Mouse (Mus musculus) thymus, adult 2 months (tissue): Measurements from ENCODE around the gene Gm5741. TPM values are rescaled to one million over a fixed set of nuclear protein-coding genes. Genes with fewer than 3 reads are reported as not detected.
"Not testable (repeated sequence)": the region's sequence is repeated elsewhere in the genome, so short reads cannot be mapped to it uniquely, and the experiment has no call there.

Source experiments
- DNase-seq: peaks from one replicate; pipeline ENCODE4 v3.0.0; 2021
- H3K27ac ChIP-seq: fragments of 200-500 bp; 2 replicates; pipeline ENCODE4 v1.5.1; 2012; ENCODE audit warnings: low read length, control low read depth; ENCODE audit not compliant: control insufficient read depth, insufficient read depth
- H3K27me3 ChIP-seq: fragments of 200-500 bp; 2 replicates; pipeline ENCODE4 v1.6.1; 2012; ENCODE audit warnings: mild to moderate bottlenecking, low read length, moderate library complexity, mixed read lengths; ENCODE audit not compliant: control insufficient read depth, insufficient read depth
- H3K36me3 ChIP-seq: fragments of 200-500 bp; 2 replicates; pipeline ENCODE4 v1.6.1; 2012; ENCODE audit warnings: mild to moderate bottlenecking, low read length, moderate library complexity; ENCODE audit not compliant: control insufficient read depth, insufficient read depth
- H3K4me1 ChIP-seq: fragments of 200-500 bp; replicated peaks from 2 replicates; pipeline ENCODE4 v1.6.1; 2012; ENCODE audit warnings: low read length; ENCODE audit not compliant: control insufficient read depth, insufficient read depth
- H3K4me3 ChIP-seq: fragments of 200-500 bp; 2 replicates; pipeline ENCODE4 v1.5.1; 2012; ENCODE audit warnings: mild to moderate bottlenecking, low read length, control low read depth, moderate library complexity; ENCODE audit not compliant: control insufficient read depth, insufficient read depth
- CTCF ChIP-seq: fragments of 200-500 bp; IDR thresholded peaks from 2 replicates; pipeline ENCODE4 v1.5.1; 2012; ENCODE audit warnings: mild to moderate bottlenecking, control low read depth, low read length, moderate library complexity, borderline replicate concordance; ENCODE audit not compliant: control insufficient read depth, poor library complexity, insufficient read depth; ENCODE audit errors: extremely low read depth
- POLR2A ChIP-seq: fragments of 200-500 bp; IDR thresholded peaks from 2 replicates; pipeline ENCODE4 v1.6.1; 2012; ENCODE audit warnings: mild to moderate bottlenecking, low read length, control low read depth, moderate library complexity; ENCODE audit not compliant: control insufficient read depth, poor library complexity, insufficient read depth; ENCODE audit errors: extremely low read depth
- WGBS: fragments of 180-500 bp; shearing (Covaris S2); methylation state at CpG from one replicate; pipeline ENCODE4 v1.1.7; 2018; 5-methylcytosine and 5-hydroxymethylcytosine counted together
- polyA plus RNA-seq: library from polyadenylated mRNA; depleted of rRNA; stranded (reverse); fragments of >200 nt; gene quantifications from 2 replicates; pipeline ENCODE4 v1.2.3, GENCODE M21; 2012

Gene Gm5741
- polyA plus RNA-seq, 1 experiment, result 1.4 TPM

- no peak for DNase-seq
- Histone ChIP-seq H3K4me3 (no peak overlapping the region), H3K27ac (no peak overlapping the region), H3K36me3 (peaks cover 28% of the 10 kb centered on the region), H3K4me1 (peaks cover 25% of the 10 kb centered on the region), H3K27me3 (no peaks in the 10 kb centered on the region)
- no peak for TF ChIP-seq CTCF
- TF ChIP-seq POLR2A, result no peak
- WGBS, result 48% methylated on average over 8 of the region's 8 CpGs
Measured at GRCm38 (mm10) chr8:85084633-85085032, 16.9 kb upstream of the Gm5741 start.

DNA sequence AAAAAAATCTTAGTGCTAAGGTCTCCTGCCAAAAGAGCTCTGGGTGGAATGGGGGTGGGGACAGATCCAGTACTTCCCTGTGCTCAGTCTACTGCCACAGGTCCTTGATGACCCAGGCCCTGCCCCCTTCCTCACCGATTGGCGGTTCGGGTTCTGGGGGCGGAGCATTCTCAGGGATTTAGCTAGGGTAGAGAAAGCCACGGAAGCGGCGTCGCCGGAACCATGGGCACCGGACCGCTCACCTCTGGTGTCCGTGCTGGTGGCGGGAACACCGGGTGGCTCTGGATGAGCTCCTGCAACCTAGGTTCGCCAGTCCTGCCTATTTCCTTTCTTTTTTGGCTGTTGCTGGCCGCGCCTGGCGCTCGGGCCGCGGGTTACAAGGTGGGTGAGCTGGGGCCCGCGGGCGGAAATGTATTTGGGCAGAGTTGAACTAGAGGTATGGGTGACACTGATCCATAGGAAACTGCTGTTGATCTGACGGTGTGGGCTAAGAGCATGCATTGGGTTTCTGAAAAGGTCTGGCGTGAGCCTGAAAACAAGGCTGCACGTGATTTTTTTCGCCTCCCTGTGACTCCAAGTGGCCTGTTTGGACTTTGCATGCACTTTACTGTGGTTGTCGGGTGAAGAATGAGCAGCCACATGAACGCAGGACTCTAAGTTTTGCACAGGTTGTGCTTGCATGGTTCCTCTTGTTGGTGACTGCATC is 15.5 kb upstream of the Gm5741 start, which contains the start of gene Man2b1:
TSS of gene Man2b1 (plus strand) at position 163 of the 706 bp plus-strand sequence.
- WGBS, result under 1% methylated on average over 30 of the region's 30 CpGs
- DNase-seq, result peak; percentile 87
- Histone ChIP-seq H3K36me3 (peaks cover 18% of the 10 kb centered on the region), H3K4me3 (peak within 1 kb of the TSS; percentile 90), H3K27ac (no peak within 1 kb of the TSS), H3K4me1 (peaks cover 28% of the 10 kb centered on the region), H3K27me3 (no peaks in the 10 kb centered on the region)
- peak; percentile 68 for TF ChIP-seq POLR2A
- TF ChIP-seq CTCF, result 0 out of 2 replicates have a peak, but pooled peaks have one; percentile 30

DNA sequence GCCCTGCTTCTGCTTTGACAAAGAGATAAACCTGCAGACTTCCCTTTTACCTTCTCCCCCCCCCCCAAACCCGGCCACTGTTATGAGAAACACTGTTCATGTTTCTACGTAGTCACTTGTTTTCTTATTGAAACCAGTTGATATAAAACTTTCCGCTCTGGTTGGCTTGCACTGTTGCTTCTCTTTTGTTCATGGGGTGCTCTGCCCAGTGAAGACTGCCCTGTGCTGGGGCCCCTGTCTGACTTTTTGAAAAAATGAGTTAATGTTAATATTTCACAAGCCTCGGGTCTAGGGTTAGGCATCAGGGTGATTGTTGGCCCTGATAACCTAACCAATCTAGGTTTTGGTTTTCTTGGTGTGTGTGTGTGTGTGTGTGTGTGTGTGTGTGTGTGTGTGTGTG is 14.4 kb upstream of the Gm5741 start:
- not testable (repeated sequence) for H3K4me3 ChIP-seq, H3K27ac ChIP-seq, H3K27me3 ChIP-seq, DNase-seq
- WGBS, result 38% methylated on average over 4 of the region's 4 CpGs
- peaks cover 28% of the 10 kb centered on the region for H3K4me1 ChIP-seq
- H3K36me3 ChIP-seq, result peaks cover 12% of the 10 kb centered on the region

DNA sequence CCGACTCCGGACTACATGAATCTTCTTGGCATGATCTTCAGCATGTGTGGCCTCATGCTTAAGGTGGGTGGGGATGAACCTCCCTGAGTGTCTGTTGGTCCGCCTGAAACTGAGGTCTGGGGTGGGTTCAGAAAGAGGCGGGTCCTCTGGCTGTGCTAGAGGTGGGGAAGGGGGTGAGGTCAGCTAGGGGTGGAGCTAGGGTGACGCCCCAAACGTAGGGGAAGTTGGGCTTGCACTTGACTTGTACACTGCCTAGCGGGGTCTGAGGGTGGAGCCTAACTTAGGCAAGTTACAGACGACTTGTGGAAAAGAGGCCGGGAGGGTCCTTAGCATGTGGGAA is 13.4 kb upstream of the Gm5741 start, which contains the start of gene Wdr83:
TSS of gene Wdr83 (minus strand) at position 91 of the 340 bp plus-strand sequence.
- WGBS, result 1% methylated on average over 9 of the region's 9 CpGs
- peak; percentile 77 for DNase-seq
- H3K4me3 ChIP-seq, result peak within 1 kb of the TSS; percentile 98
- peak within 1 kb of the TSS; percentile 68 for H3K27ac ChIP-seq
- H3K4me1 ChIP-seq, result peaks cover 28% of the 10 kb centered on the region
- peaks cover 6% of the 10 kb centered on the region; the same call in 1 of the 2 replicates for H3K36me3 ChIP-seq
- no peaks in the 10 kb centered on the region for H3K27me3 ChIP-seq
- no peak for TF ChIP-seq CTCF
- TF ChIP-seq POLR2A, result peak; percentile 46; the same call in 1 of the 2 replicates

DNA sequence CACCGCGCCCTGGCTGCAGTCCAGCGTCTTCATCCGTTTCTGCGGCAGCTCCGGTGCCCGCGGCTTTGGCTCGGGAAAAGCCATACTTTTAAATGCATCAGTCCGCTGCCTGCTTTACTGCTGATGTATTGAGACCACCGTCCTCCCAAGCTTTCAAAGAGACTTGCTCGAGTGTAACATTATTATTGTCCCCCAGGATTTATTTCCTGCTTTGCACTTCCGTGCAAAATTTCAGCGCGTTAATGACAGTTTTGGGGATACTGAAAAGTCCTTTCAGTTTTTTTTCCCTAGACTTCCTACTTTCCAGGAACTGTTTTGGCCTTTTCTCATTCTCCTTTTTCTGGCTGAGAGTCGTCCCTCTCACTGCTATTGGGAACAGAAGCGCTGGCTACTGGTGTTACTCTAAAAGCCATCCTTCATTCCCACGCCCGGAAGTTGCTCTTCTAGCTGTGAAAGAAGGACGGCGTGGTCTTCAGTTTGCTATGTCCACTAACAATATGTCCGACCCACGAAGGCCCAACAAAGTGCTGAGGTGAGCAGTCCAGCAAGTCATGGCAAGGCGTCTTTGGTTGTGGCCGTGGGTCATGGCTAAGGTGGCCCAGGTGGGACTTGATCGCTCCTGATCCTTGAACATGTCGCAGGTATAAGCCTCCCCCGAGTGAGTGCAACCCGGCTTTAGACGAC is 12.9 kb upstream of the Gm5741 start, which contains the start of gene Wdr83os:
TSS of gene Wdr83os (plus strand) at position 209 of the 684 bp plus-strand sequence.
- TF ChIP-seq CTCF, result no peak
- TF ChIP-seq POLR2A, result no peak
- H3K4me1 ChIP-seq, result peaks cover 28% of the 10 kb centered on the region
- WGBS, result under 1% methylated on average over 30 of the region's 30 CpGs
- peak; percentile 40 for DNase-seq
- H3K36me3 ChIP-seq, result 0 out of 2 replicates have a peak, but pooled peaks cover 4% of the 10 kb centered on the region
- H3K4me3 ChIP-seq, result peak within 1 kb of the TSS; percentile 98
- no peaks in the 10 kb centered on the region for H3K27me3 ChIP-seq
- peak within 1 kb of the TSS; percentile 68 for H3K27ac ChIP-seq

GRCm38 (mm10) chr8:85080214-85080531 is 12.4 kb upstream of the Gm5741 start:
- TF ChIP-seq POLR2A, result no peak
- no peak for TF ChIP-seq CTCF
- under 1% methylated on average over 25 of the region's 25 CpGs for WGBS
- DNase-seq, result no peak
- Histone ChIP-seq H3K4me1 (peaks cover 28% of the 10 kb centered on the region), H3K27ac (no peak overlapping the region), H3K36me3 (peaks cover 1% of the 10 kb centered on the region; the same call in 1 of the 2 replicates), H3K27me3 (no peaks in the 10 kb centered on the region), H3K4me3 (peak overlapping the region; percentile 98)
